In the genomic region with DNA sequence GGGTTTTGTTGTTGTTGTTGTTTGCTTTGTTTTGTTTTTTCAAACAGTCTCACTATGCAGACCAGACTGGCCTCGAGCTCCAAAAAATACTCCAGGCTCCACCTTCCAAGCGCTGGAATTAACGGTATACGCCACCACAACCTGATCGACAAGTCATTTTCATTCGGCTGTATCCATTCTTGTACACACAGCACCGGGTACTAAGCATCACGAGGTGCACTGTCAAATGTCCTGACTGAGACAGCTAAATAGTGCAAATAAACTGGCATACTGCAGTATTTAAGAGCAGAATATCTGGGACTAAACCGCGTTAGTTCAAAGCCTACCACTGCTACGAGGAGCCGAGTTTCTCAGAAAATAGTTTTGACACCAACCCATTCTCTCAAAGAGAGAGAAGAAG, we compare ENCODE assay signal across 8 mouse cellular contexts. TPM values are rescaled to one million over a fixed set of nuclear protein-coding genes. Genes with fewer than 3 reads are reported as not detected.
A peak's percentile ranks its signal among the peaks of the same experiment; 100 is the strongest.
DNase-seq lines count a peak whose midpoint lies in the region; ATAC-seq and TF ChIP-seq lines count a peak whose summit lies in the region.

No protein-coding gene starts in this region.

- ATAC-seq in intestine, postnatal 0 days: peak; percentile 31
- ATAC-seq in neural tube, embryonic 14.5 days (ENCODE audit: low read depth): peak; percentile 12

- H3K9ac ChIP-seq in intestine, postnatal 0 days (ENCODE audit: low read depth, low read length): peak overlapping the region; percentile 62
- peak overlapping the region; percentile 54 for H3K9ac ChIP-seq in neural tube, embryonic 14.5 days (replicated peaks; ENCODE audit: low read depth, low read length)

- DNase-seq in heart, embryonic 10.5 days (ENCODE audit: low spot score): no peak
- DNase-seq in heart, adult 18-20 months: no peak
- DNase-seq in embryo, embryonic 9.5 days (ENCODE audit: extremely low spot score): peak; percentile 28
- no peak for DNase-seq in thymus, postnatal 25 days
- no peak for DNase-seq in urinary bladder, postnatal 10 days (ENCODE audit: low spot score)

- H3K27ac ChIP-seq in heart, embryonic 10.5 days: peak overlapping the region; percentile 85
- H3K27ac ChIP-seq in intestine, postnatal 0 days (ENCODE audit: low read depth, low read length): peak overlapping the region; percentile 82
- H3K27ac ChIP-seq in neural tube, embryonic 14.5 days (ENCODE audit: low read depth, low read length): peak overlapping the region; percentile 60

- H3K4me2 ChIP-seq in intestine, postnatal 0 days (replicated peaks; ENCODE audit: low read depth): peak overlapping the region; percentile 84
- peak overlapping the region; percentile 83 for H3K4me2 ChIP-seq in neural tube, embryonic 14.5 days (ENCODE audit: low read depth, low read length)

- no peak for TF ChIP-seq CTCF in E14TG2a.4 (conservative IDR thresholded peaks at IDR 0.05; ENCODE audit: low read length)
- TF ChIP-seq CTCF in intestine, postnatal 0 days (IDR thresholded peaks at IDR 0.05; ENCODE audit: low read depth): no peak

- peaks cover 24% of the 10 kb centered on the region for H3K36me3 ChIP-seq in heart, embryonic 10.5 days
- H3K36me3 ChIP-seq in E14TG2a.4 (ENCODE audit: insufficient read depth, low read length): peaks cover 58% of the 10 kb centered on the region
- H3K36me3 ChIP-seq in intestine, postnatal 0 days (ENCODE audit: control insufficient read depth, insufficient read depth): peaks cover 10% of the 10 kb centered on the region; the same call in 1 of the 2 replicates
- peaks cover 3% of the 10 kb centered on the region; the same call in 1 of the 2 replicates for H3K36me3 ChIP-seq in neural tube, embryonic 14.5 days (ENCODE audit: control insufficient read depth, insufficient read depth, low read length)

- H3K4me3 ChIP-seq in heart, embryonic 10.5 days: peak overlapping the region; percentile 76
- peak overlapping the region; percentile 97 for H3K4me3 ChIP-seq in E14TG2a.4 (replicated peaks; ENCODE audit: low read length)
- peak overlapping the region; percentile 73 for H3K4me3 ChIP-seq in intestine, postnatal 0 days (ENCODE audit: low read depth, low read length)
- H3K4me3 ChIP-seq in neural tube, embryonic 14.5 days (ENCODE audit: low read depth, low read length): peak overlapping the region; percentile 65

- H3K9me3 ChIP-seq in heart, embryonic 10.5 days: no peaks in the 10 kb centered on the region
- H3K9me3 ChIP-seq in E14TG2a.4 (ENCODE audit: low read length): no peaks in the 10 kb centered on the region
- H3K9me3 ChIP-seq in intestine, postnatal 0 days (ENCODE audit: control insufficient read depth): no peaks in the 10 kb centered on the region
- no peaks in the 10 kb centered on the region for H3K9me3 ChIP-seq in neural tube, embryonic 14.5 days (ENCODE audit: control insufficient read depth, low read length)

- no peaks in the 10 kb centered on the region for H3K27me3 ChIP-seq in heart, embryonic 10.5 days (ENCODE audit: insufficient read depth, poor library complexity, severe bottlenecking)
- H3K27me3 ChIP-seq in E14TG2a.4 (ENCODE audit: insufficient read depth, low read length): no peaks in the 10 kb centered on the region
- H3K27me3 ChIP-seq in intestine, postnatal 0 days (replicated peaks; ENCODE audit: control insufficient read depth, insufficient read depth, low read length): no peaks in the 10 kb centered on the region
- H3K27me3 ChIP-seq in neural tube, embryonic 14.5 days (ENCODE audit: control insufficient read depth, insufficient read depth, low read length): no peaks in the 10 kb centered on the region

- peaks cover 15% of the 10 kb centered on the region for H3K4me1 ChIP-seq in heart, embryonic 10.5 days
- peaks cover 40% of the 10 kb centered on the region for H3K4me1 ChIP-seq in E14TG2a.4 (replicated peaks; ENCODE audit: low read depth, low read length)
- 0 out of 2 replicates have a peak, but pooled peaks cover 7% of the 10 kb centered on the region for H3K4me1 ChIP-seq in intestine, postnatal 0 days (replicated peaks; ENCODE audit: control insufficient read depth, insufficient read depth, low read length)
- peaks cover 3% of the 10 kb centered on the region; the same call in 1 of the 2 replicates for H3K4me1 ChIP-seq in neural tube, embryonic 14.5 days (ENCODE audit: control insufficient read depth, insufficient read depth, low read length)

- 2% methylated on average over 12 of the region's 12 CpGs for WGBS in heart, embryonic 10.5 days
- under 1% methylated on average over 12 of the region's 12 CpGs for WGBS in intestine, postnatal 0 days
- under 1% methylated on average over 12 of the region's 12 CpGs for WGBS in neural tube, embryonic 14.5 days

RNA-seq across cellular contexts. Expression of gene Nat10, which starts 0.6 kb away (rescaled TPM):
- polyA plus RNA-seq in heart, embryonic 10.5 days (2016; fragmentation: Nextera tagmentation; extraction: Ambion mirVana): 26.6 and 32.2 TPM in 2 replicates
- 10 to 100 TPM; 15.5 to 17.7 TPM for total RNA-seq in heart, adult 18-20 months (2021)
- 8.8 and 9.3 TPM in 2 replicates for polyA plus RNA-seq in intestine, postnatal 0 days (2015; fragmentation: Nextera tagmentation; extraction: Ambion mirVana)
- 21.9 and 22.7 TPM in 2 replicates for polyA plus RNA-seq in neural tube, embryonic 14.5 days (2014; fragmentation: Nextera tagmentation; extraction: Ambion mirVana)

RNA-seq across cellular contexts. Expression of gene Caprin1, which starts 37.0 kb away (rescaled TPM):
- polyA plus RNA-seq in heart, embryonic 10.5 days (2016; fragmentation: Nextera tagmentation; extraction: Ambion mirVana): 325 and 347 TPM in 2 replicates
- 100 to 1,000 TPM; 201 to 202 TPM for total RNA-seq in heart, adult 18-20 months (2021)
- polyA plus RNA-seq in intestine, postnatal 0 days (2015; fragmentation: Nextera tagmentation; extraction: Ambion mirVana): 91.4 and 103 TPM in 2 replicates
- 397 and 480 TPM in 2 replicates for polyA plus RNA-seq in neural tube, embryonic 14.5 days (2014; fragmentation: Nextera tagmentation; extraction: Ambion mirVana)
